Mouse (Mus musculus): Measurements from ENCODE around the gene Mon2.

GRCm38 (mm10) chr10:122994402-122995107 is 81.8 kb downstream of the Mon2 start:
- TF ChIP-seq CHD2 (IDR thresholded peaks at IDR 0.05; ENCODE audit: low read depth, low read length) = no peak
- TF ChIP-seq HCFC1 (IDR thresholded peaks at IDR 0.05; ENCODE audit: borderline replicate concordance, insufficient read depth, low read length) = no peak
- TF ChIP-seq ZNF384 (IDR thresholded peaks at IDR 0.05; ENCODE audit: low read depth, low read length) = no peak
- TF ChIP-seq MAFK (IDR thresholded peaks at IDR 0.05; ENCODE audit: insufficient read depth, low read depth, low read length) = no peak
- TF ChIP-seq ZC3H11A (IDR thresholded peaks at IDR 0.05; ENCODE audit: borderline replicate concordance, low read depth, low read length) = no peak

Measured in ES-E14 (cell line).